Mouse (Mus musculus): ENCODE results near the gene Hspb1. TPM values are rescaled to one million over a fixed set of nuclear protein-coding genes. Genes with fewer than 3 reads are reported as not detected.

The Hspb1 gene
- 32.4 and 36.9 TPM in 2 replicates for polyA plus RNA-seq (2014; fragmentation: Nextera tagmentation; extraction: Ambion mirVana)

GRCm38 (mm10) chr5:135887675-135888102 lies at the start of gene Hspb1:
Gene Hspb1 (plus strand): TSS chr5:135887919.
- H3K4me3 ChIP-seq (ENCODE audit: low read length): peak within 1 kb of the TSS; percentile 35
- peak within 1 kb of the TSS; percentile 40; the same call in 1 of the 2 replicates for H3K9ac ChIP-seq (ENCODE audit: low read depth, low read length)
- no peak within 1 kb of the TSS for H3K27ac ChIP-seq (ENCODE audit: low read depth, low read length)
- peaks cover 12% of the 10 kb centered on the region; the same call in 1 of the 2 replicates for H3K4me1 ChIP-seq (ENCODE audit: control insufficient read depth, insufficient read depth, low read length)
- H3K36me3 ChIP-seq (ENCODE audit: control insufficient read depth, insufficient read depth, low read length): no peaks in the 10 kb centered on the region
- ATAC-seq (ENCODE audit: low FRiP score, low TSS enrichment): peak; percentile 70
- no peaks in the 10 kb centered on the region for H3K9me3 ChIP-seq (ENCODE audit: control insufficient read depth, low read length)
- WGBS: under 1% methylated on average over 24 of the region's 24 CpGs
- H3K27me3 ChIP-seq (ENCODE audit: control insufficient read depth, insufficient read depth, low read length): peaks cover 5% of the 10 kb centered on the region; the same call in 1 of the 2 replicates
- H3K4me2 ChIP-seq (replicated peaks; ENCODE audit: low read depth, low read length): peak within 1 kb of the TSS; percentile 44

GRCm38 (mm10) chr5:135841651-135842050 lies 46.1 kb upstream of the Hspb1 start:
- Histone ChIP-seq H3K36me3 (ENCODE audit: control insufficient read depth, insufficient read depth, low read length) (no peaks in the 10 kb centered on the region), H3K9me3 (ENCODE audit: control insufficient read depth, low read length) (no peaks in the 10 kb centered on the region), H3K4me2 (replicated peaks; ENCODE audit: low read depth, low read length) (no peak overlapping the region), H3K27ac (ENCODE audit: low read depth, low read length) (no peak overlapping the region), H3K27me3 (ENCODE audit: control insufficient read depth, insufficient read depth, low read length) (no peaks in the 10 kb centered on the region), H3K9ac (ENCODE audit: low read depth, low read length) (no peak overlapping the region), H3K4me1 (ENCODE audit: control insufficient read depth, insufficient read depth, low read length) (no peaks in the 10 kb centered on the region), H3K4me3 (ENCODE audit: low read length) (no peak overlapping the region)
- ATAC-seq (ENCODE audit: low FRiP score, low TSS enrichment): no peak
- 79% methylated on average over 6 of the region's 6 CpGs for WGBS

GRCm38 (mm10) chr5:135843418-135843817 lies 44.3 kb upstream of the Hspb1 start:
- H3K9ac ChIP-seq (ENCODE audit: low read depth, low read length): no peak overlapping the region
- H3K27ac ChIP-seq (ENCODE audit: low read depth, low read length): no peak overlapping the region
- H3K27me3 ChIP-seq (ENCODE audit: control insufficient read depth, insufficient read depth, low read length): no peaks in the 10 kb centered on the region
- no peaks in the 10 kb centered on the region for H3K36me3 ChIP-seq (ENCODE audit: control insufficient read depth, insufficient read depth, low read length)
- WGBS: 27% methylated on average over 5 of the region's 5 CpGs
- H3K4me3 ChIP-seq (ENCODE audit: low read length): no peak overlapping the region
- ATAC-seq (ENCODE audit: low FRiP score, low TSS enrichment): no peak
- H3K9me3 ChIP-seq (ENCODE audit: control insufficient read depth, low read length): no peaks in the 10 kb centered on the region
- H3K4me2 ChIP-seq (replicated peaks; ENCODE audit: low read depth, low read length): no peak overlapping the region
- no peaks in the 10 kb centered on the region for H3K4me1 ChIP-seq (ENCODE audit: control insufficient read depth, insufficient read depth, low read length)

GRCm38 (mm10) chr5:135845676-135846320 lies 41.9 kb upstream of the Hspb1 start:
- no peak for ATAC-seq (ENCODE audit: low FRiP score, low TSS enrichment)
- H3K9ac ChIP-seq (ENCODE audit: low read depth, low read length): no peak overlapping the region
- H3K4me2 ChIP-seq (replicated peaks; ENCODE audit: low read depth, low read length): no peak overlapping the region
- no peak overlapping the region for H3K27ac ChIP-seq (ENCODE audit: low read depth, low read length)
- H3K9me3 ChIP-seq (ENCODE audit: control insufficient read depth, low read length): no peaks in the 10 kb centered on the region
- no peak overlapping the region for H3K4me3 ChIP-seq (ENCODE audit: low read length)
- no peaks in the 10 kb centered on the region for H3K36me3 ChIP-seq (ENCODE audit: control insufficient read depth, insufficient read depth, low read length)
- H3K4me1 ChIP-seq (ENCODE audit: control insufficient read depth, insufficient read depth, low read length): 0 out of 2 replicates have a peak, but pooled peaks cover 2% of the 10 kb centered on the region
- 81% methylated on average over 13 of the region's 13 CpGs for WGBS
- peaks cover 9% of the 10 kb centered on the region for H3K27me3 ChIP-seq (ENCODE audit: control insufficient read depth, insufficient read depth, low read length)

GRCm38 (mm10) chr5:135847460-135847859 lies 40.3 kb upstream of the Hspb1 start:
- peaks cover 15% of the 10 kb centered on the region; the same call in 1 of the 2 replicates for H3K4me1 ChIP-seq (ENCODE audit: control insufficient read depth, insufficient read depth, low read length)
- no peaks in the 10 kb centered on the region for H3K36me3 ChIP-seq (ENCODE audit: control insufficient read depth, insufficient read depth, low read length)
- H3K9ac ChIP-seq (ENCODE audit: low read depth, low read length): no peak overlapping the region
- ATAC-seq (ENCODE audit: low FRiP score, low TSS enrichment): no peak
- H3K27ac ChIP-seq (ENCODE audit: low read depth, low read length): no peak overlapping the region
- H3K9me3 ChIP-seq (ENCODE audit: control insufficient read depth, low read length): no peaks in the 10 kb centered on the region
- peaks cover 24% of the 10 kb centered on the region for H3K27me3 ChIP-seq (ENCODE audit: control insufficient read depth, insufficient read depth, low read length)
- WGBS: 73% methylated on average over 4 of the region's 4 CpGs
- H3K4me2 ChIP-seq (replicated peaks; ENCODE audit: low read depth, low read length): no peak overlapping the region
- H3K4me3 ChIP-seq (ENCODE audit: low read length): no peak overlapping the region

- Histone ChIP-seq H3K4me2 (replicated peaks; ENCODE audit: low read depth, low read length) (no peak overlapping the region), H3K4me1 (ENCODE audit: control insufficient read depth, insufficient read depth, low read length) (peaks cover 15% of the 10 kb centered on the region; the same call in 1 of the 2 replicates), H3K27me3 (ENCODE audit: control insufficient read depth, insufficient read depth, low read length) (peaks cover 29% of the 10 kb centered on the region), H3K36me3 (ENCODE audit: control insufficient read depth, insufficient read depth, low read length) (no peaks in the 10 kb centered on the region), H3K9ac (ENCODE audit: low read depth, low read length) (no peak overlapping the region), H3K9me3 (ENCODE audit: control insufficient read depth, low read length) (no peaks in the 10 kb centered on the region), H3K4me3 (ENCODE audit: low read length) (no peak overlapping the region), H3K27ac (ENCODE audit: low read depth, low read length) (no peak overlapping the region)
- WGBS: 78% methylated on average over 3 of the region's 3 CpGs
- no peak for ATAC-seq (ENCODE audit: low FRiP score, low TSS enrichment)
Observed at GRCm38 (mm10) chr5:135847881-135848280, 39.8 kb upstream of the Hspb1 start.

- WGBS: 1% methylated on average over 15 of the region's 15 CpGs
- peak; percentile 85 for ATAC-seq (ENCODE audit: low FRiP score, low TSS enrichment)
- H3K27me3 ChIP-seq (ENCODE audit: control insufficient read depth, insufficient read depth, low read length): peaks cover 40% of the 10 kb centered on the region
- no peaks in the 10 kb centered on the region for H3K36me3 ChIP-seq (ENCODE audit: control insufficient read depth, insufficient read depth, low read length)
- H3K9ac ChIP-seq (ENCODE audit: low read depth, low read length): no peak overlapping the region
- no peak overlapping the region for H3K27ac ChIP-seq (ENCODE audit: low read depth, low read length)
- H3K4me3 ChIP-seq (ENCODE audit: low read length): no peak overlapping the region
- no peak overlapping the region for H3K4me2 ChIP-seq (replicated peaks; ENCODE audit: low read depth, low read length)
- H3K9me3 ChIP-seq (ENCODE audit: control insufficient read depth, low read length): no peaks in the 10 kb centered on the region
- H3K4me1 ChIP-seq (ENCODE audit: control insufficient read depth, insufficient read depth, low read length): peaks cover 15% of the 10 kb centered on the region; the same call in 1 of the 2 replicates
Observed at GRCm38 (mm10) chr5:135851024-135851423, 36.7 kb upstream of the Hspb1 start.

GRCm38 (mm10) chr5:135851481-135851880 lies 36.2 kb upstream of the Hspb1 start:
- peaks cover 15% of the 10 kb centered on the region; the same call in 1 of the 2 replicates for H3K4me1 ChIP-seq (ENCODE audit: control insufficient read depth, insufficient read depth, low read length)
- H3K36me3 ChIP-seq (ENCODE audit: control insufficient read depth, insufficient read depth, low read length): no peaks in the 10 kb centered on the region
- H3K4me2 ChIP-seq (replicated peaks; ENCODE audit: low read depth, low read length): no peak overlapping the region
- no peak overlapping the region for H3K9ac ChIP-seq (ENCODE audit: low read depth, low read length)
- no peaks in the 10 kb centered on the region for H3K9me3 ChIP-seq (ENCODE audit: control insufficient read depth, low read length)
- peaks cover 45% of the 10 kb centered on the region for H3K27me3 ChIP-seq (ENCODE audit: control insufficient read depth, insufficient read depth, low read length)
- 3% methylated on average over 14 of the region's 14 CpGs for whole genome bisulfite sequencing
- no peak for ATAC-seq (ENCODE audit: low FRiP score, low TSS enrichment)
- H3K27ac ChIP-seq (ENCODE audit: low read depth, low read length): no peak overlapping the region
- H3K4me3 ChIP-seq (ENCODE audit: low read length): no peak overlapping the region

GRCm38 (mm10) chr5:135852421-135852820 lies 35.3 kb upstream of the Hspb1 start:
- peak overlapping the region; percentile 1; the same call in 1 of the 2 replicates for H3K4me3 ChIP-seq (ENCODE audit: low read length)
- H3K9me3 ChIP-seq (ENCODE audit: control insufficient read depth, low read length): no peaks in the 10 kb centered on the region
- no peak overlapping the region for H3K9ac ChIP-seq (ENCODE audit: low read depth, low read length)
- no peak for ATAC-seq (ENCODE audit: low FRiP score, low TSS enrichment)
- H3K4me2 ChIP-seq (replicated peaks; ENCODE audit: low read depth, low read length): peak overlapping the region; percentile 21; the same call in 1 of the 2 replicates
- WGBS: under 1% methylated on average over 10 of the region's 10 CpGs
- no peak overlapping the region for H3K27ac ChIP-seq (ENCODE audit: low read depth, low read length)
- H3K36me3 ChIP-seq (ENCODE audit: control insufficient read depth, insufficient read depth, low read length): no peaks in the 10 kb centered on the region
- peaks cover 54% of the 10 kb centered on the region for H3K27me3 ChIP-seq (ENCODE audit: control insufficient read depth, insufficient read depth, low read length)
- peaks cover 15% of the 10 kb centered on the region; the same call in 1 of the 2 replicates for H3K4me1 ChIP-seq (ENCODE audit: control insufficient read depth, insufficient read depth, low read length)
